Mouse (Mus musculus) midbrain, embryonic 15.5 days (tissue): ENCODE measurements around the gene Itsn2. TPM values are rescaled to one million over a fixed set of nuclear protein-coding genes. Genes with fewer than 3 reads are reported as not detected.
"Not testable (repeated sequence)": the region's sequence is repeated elsewhere in the genome, so short reads cannot be mapped to it uniquely, and the experiment has no call there.

ENCODE experiments used
- ATAC-seq: fragments of 200-750 bp; cut with Nextera tagmentation; replicated peaks from 2 replicates; pipeline ENCODE4 v1.8.0; 2017; ENCODE audit warnings: moderate TSS enrichment
- H3K27ac ChIP-seq: fragments of 300-500 bp; sonication (generic); 2 replicates; pipeline ENCODE4 v1.5.1; 2015; ENCODE audit warnings: mild to moderate bottlenecking, inconsistent platforms
- H3K27me3 ChIP-seq: fragments of 300-500 bp; sonication (generic); replicated peaks from 2 replicates; pipeline ENCODE4 v1.6.1; 2015; ENCODE audit warnings: inconsistent platforms
- H3K36me3 ChIP-seq: fragments of 300-500 bp; sonication (generic); replicated peaks from 2 replicates; pipeline ENCODE4 v1.6.1; 2015; ENCODE audit warnings: inconsistent platforms
- H3K4me1 ChIP-seq: fragments of 300-500 bp; sonication (generic); 2 replicates; pipeline ENCODE4 v1.6.1; 2015; ENCODE audit warnings: inconsistent platforms
- H3K4me2 ChIP-seq: fragments of 300-500 bp; sonication (generic); 2 replicates; pipeline ENCODE4 v1.6.1; 2015; ENCODE audit warnings: inconsistent platforms, mild to moderate bottlenecking, moderate library complexity
- H3K4me3 ChIP-seq: fragments of 300-500 bp; sonication (generic); 2 replicates; pipeline ENCODE4 v1.5.1; 2015; ENCODE audit warnings: mild to moderate bottlenecking, inconsistent platforms
- H3K9ac ChIP-seq: fragments of 300-500 bp; sonication (generic); 2 replicates; pipeline ENCODE4 v1.6.1; 2015; ENCODE audit warnings: mild to moderate bottlenecking, inconsistent platforms
- H3K9me3 ChIP-seq: fragments of 300-500 bp; sonication (generic); 2 replicates; pipeline ENCODE4 v1.6.1; 2016; ENCODE audit warnings: inconsistent platforms
- WGBS: fragments of 180-500 bp; shearing (Covaris S2); methylation state at CpG from one replicate; pipeline ENCODE4 v1.1.7; 2015; ENCODE audit warnings: mixed read lengths; 5-methylcytosine and 5-hydroxymethylcytosine counted together
- polyA plus RNA-seq: library from polyadenylated mRNA; unstranded; fragments of >200 nt; fragmentation: Nextera tagmentation; extraction: Ambion mirVana; gene quantifications from 2 replicates; pipeline ENCODE4 v1.2.1, GENCODE M21; 2015

The Itsn2 gene
- polyA plus RNA-seq, 1 experiment from 2014 or later = 25.0 TPM

DNA sequence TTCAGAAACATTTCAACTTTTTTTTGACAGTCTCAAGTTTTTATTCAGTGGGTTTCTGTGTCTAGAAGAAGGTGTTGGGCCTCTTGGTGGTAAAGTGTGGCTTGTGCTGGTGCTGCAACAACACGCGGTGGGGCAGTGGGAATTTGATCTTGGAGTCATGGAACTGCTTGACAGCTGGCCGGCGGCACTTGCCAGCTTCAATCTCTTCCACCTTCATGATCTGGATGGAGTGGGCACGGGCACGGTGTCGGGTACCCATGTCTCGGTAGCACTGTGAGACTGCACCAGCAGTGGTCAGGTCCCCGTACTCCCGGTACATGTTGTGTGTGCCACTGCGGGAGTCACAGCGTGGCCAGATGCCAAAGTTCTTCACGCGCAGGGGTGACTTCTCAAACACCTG lies 96.9 kb downstream of the Itsn2 start:
- H3K27me3 ChIP-seq = no peaks in the 10 kb centered on the region
- H3K9ac ChIP-seq = no peak overlapping the region
- H3K27ac ChIP-seq = no peak overlapping the region
- no peaks in the 10 kb centered on the region for H3K9me3 ChIP-seq
- H3K4me2 ChIP-seq = no peak overlapping the region
- no peaks in the 10 kb centered on the region for H3K36me3 ChIP-seq
- no peaks in the 10 kb centered on the region for H3K4me1 ChIP-seq
- no peak for ATAC-seq
- H3K4me3 ChIP-seq = no peak overlapping the region
- WGBS = 94% methylated on average over 14 of the region's 14 CpGs

DNA sequence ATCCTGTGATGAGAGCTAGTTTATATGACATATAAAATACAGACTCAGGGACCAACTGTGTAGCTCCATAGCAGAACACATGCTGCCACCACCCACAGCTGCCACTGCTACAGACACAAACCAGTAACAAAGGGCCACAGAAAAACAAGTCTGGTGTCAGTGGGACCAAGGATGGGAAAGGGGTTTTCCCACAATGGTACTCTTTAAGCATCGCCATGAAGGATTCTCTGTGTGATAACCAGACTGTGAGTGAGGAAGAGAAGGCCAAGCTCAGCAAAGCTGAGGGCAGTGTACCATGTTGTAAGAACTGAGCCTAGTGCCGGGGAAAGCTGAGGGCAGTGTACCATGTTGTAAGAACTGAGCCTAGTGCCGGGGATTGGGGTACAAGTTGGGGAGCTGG lies 98.8 kb downstream of the Itsn2 start:
- WGBS = 84% methylated on average over 3 of the region's 3 CpGs
- ATAC-seq = no peak
- no peak overlapping the region for H3K4me2 ChIP-seq
- no peaks in the 10 kb centered on the region for H3K9me3 ChIP-seq
- no peaks in the 10 kb centered on the region for H3K4me1 ChIP-seq
- H3K27ac ChIP-seq = no peak overlapping the region
- no peak overlapping the region for H3K9ac ChIP-seq
- H3K27me3 ChIP-seq = no peaks in the 10 kb centered on the region
- no peak overlapping the region for H3K4me3 ChIP-seq
- no peaks in the 10 kb centered on the region for H3K36me3 ChIP-seq

- H3K27me3 ChIP-seq = no peaks in the 10 kb centered on the region
- no peak overlapping the region for H3K4me3 ChIP-seq
- no peak for ATAC-seq
- no peak overlapping the region for H3K9ac ChIP-seq
- no peak overlapping the region for H3K4me2 ChIP-seq
- 71% methylated on average over 1 of the region's 1 CpGs for WGBS
- no peaks in the 10 kb centered on the region; the same call in 1 of the 2 replicates for H3K36me3 ChIP-seq
- no peaks in the 10 kb centered on the region for H3K9me3 ChIP-seq
- no peaks in the 10 kb centered on the region for H3K4me1 ChIP-seq
- H3K27ac ChIP-seq = no peak overlapping the region
Measured at GRCm38 (mm10) chr12:4694534-4694933, 102.1 kb downstream of the Itsn2 start.

GRCm38 (mm10) chr12:4705626-4706025 lies 113.2 kb downstream of the Itsn2 start:
- H3K9ac ChIP-seq, H3K27me3 ChIP-seq, H3K36me3 ChIP-seq, H3K4me3 ChIP-seq, H3K4me2 ChIP-seq, ATAC-seq, H3K27ac ChIP-seq, H3K4me1 ChIP-seq, H3K9me3 ChIP-seq: not testable (repeated sequence)
- 72% methylated on average over 6 of the region's 6 CpGs for WGBS

DNA sequence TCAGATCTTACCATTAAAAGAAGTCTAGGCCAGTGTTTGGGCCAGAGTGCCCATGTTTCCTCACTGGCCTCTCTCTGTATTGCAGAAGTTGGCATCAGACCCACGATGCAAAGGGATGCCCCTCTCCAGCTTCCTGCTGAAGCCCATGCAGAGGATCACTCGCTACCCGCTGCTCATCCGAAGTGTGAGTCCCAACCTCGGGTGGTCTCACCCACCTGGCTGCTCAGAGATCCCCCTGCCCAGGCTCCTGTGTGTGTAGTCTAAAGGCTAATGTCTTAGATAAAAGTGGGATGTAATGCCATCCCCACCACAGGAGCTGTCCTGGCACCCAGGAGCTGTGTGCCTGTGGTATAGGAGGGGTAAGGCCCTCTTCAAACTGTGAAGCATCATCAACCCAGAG lies 113.7 kb downstream of the Itsn2 start:
- Histone ChIP-seq H3K4me2 (no peak overlapping the region), H3K4me1 (no peaks in the 10 kb centered on the region), H3K9ac (no peak overlapping the region), H3K9me3 (no peaks in the 10 kb centered on the region), H3K4me3 (no peak overlapping the region), H3K27me3 (no peaks in the 10 kb centered on the region), H3K36me3 (no peaks in the 10 kb centered on the region; the same call in 1 of the 2 replicates), H3K27ac (no peak overlapping the region)
- 92% methylated on average over 5 of the region's 5 CpGs for WGBS
- ATAC-seq = no peak

DNA sequence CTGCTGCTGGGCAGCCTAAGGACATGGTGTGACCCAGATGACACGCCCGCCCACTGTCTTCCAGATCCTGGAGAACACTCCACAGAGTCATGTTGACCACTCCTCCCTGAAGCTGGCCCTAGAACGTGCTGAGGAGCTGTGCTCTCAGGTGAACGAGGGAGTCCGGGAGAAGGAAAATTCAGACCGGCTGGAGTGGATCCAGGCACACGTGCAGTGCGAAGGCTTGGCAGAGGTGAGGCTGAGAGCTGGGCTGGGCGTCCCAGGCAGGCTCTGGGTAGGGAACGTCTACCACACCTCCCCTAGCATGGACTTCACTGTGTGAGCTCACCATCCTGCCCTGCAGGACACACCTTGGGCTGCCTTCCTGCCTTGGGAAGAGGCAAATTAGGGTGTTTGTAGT lies 114.5 kb downstream of the Itsn2 start:
- WGBS = 92% methylated on average over 10 of the region's 10 CpGs
- Histone ChIP-seq H3K27ac (no peak overlapping the region), H3K9ac (no peak overlapping the region), H3K4me1 (no peaks in the 10 kb centered on the region), H3K9me3 (no peaks in the 10 kb centered on the region), H3K36me3 (peaks cover under 1% of the 10 kb centered on the region; the same call in 1 of the 2 replicates), H3K4me2 (no peak overlapping the region), H3K4me3 (no peak overlapping the region), H3K27me3 (no peaks in the 10 kb centered on the region)
- no peak for ATAC-seq

DNA sequence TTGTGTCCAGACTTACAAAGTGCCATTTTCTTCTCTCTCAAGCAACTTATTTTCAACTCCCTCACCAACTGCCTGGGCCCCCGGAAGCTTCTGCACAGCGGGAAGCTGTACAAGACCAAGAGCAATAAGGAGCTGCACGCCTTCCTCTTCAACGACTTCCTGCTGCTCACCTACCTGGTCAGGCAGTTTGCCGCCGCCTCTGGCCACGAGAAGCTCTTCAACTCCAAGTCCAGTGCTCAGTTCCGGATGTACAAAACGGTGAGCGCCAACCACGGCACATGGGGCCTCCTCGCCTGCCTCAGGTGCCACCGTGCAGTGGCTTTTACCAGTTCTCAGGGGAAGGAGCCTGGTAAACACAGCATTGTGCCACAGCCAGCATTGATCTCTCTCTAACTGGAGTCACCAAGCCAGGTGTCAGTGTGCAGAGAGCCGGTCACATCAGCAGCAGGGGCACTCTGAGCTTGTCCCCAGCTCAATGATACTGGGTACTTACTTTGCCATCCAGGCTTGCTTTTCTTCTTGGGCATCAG lies 115.1 kb downstream of the Itsn2 start:
- H3K4me2 ChIP-seq = no peak overlapping the region
- H3K4me3 ChIP-seq = no peak overlapping the region
- WGBS = 92% methylated on average over 14 of the region's 14 CpGs
- no peaks in the 10 kb centered on the region for H3K4me1 ChIP-seq
- H3K9me3 ChIP-seq = no peaks in the 10 kb centered on the region
- no peaks in the 10 kb centered on the region for H3K27me3 ChIP-seq
- no peak overlapping the region for H3K9ac ChIP-seq
- H3K27ac ChIP-seq = no peak overlapping the region
- H3K36me3 ChIP-seq = peaks cover 7% of the 10 kb centered on the region; the same call in 1 of the 2 replicates
- ATAC-seq = no peak

GRCm38 (mm10) chr12:4708296-4708695 lies 115.9 kb downstream of the Itsn2 start:
- Histone ChIP-seq H3K27ac (no peak overlapping the region), H3K4me1 (no peaks in the 10 kb centered on the region), H3K9me3 (no peaks in the 10 kb centered on the region), H3K27me3 (no peaks in the 10 kb centered on the region), H3K9ac (no peak overlapping the region), H3K4me2 (no peak overlapping the region), H3K4me3 (no peak overlapping the region), H3K36me3 (peaks cover 9% of the 10 kb centered on the region; the same call in 1 of the 2 replicates)
- ATAC-seq = no peak
- 90% methylated on average over 4 of the region's 4 CpGs for WGBS

DNA sequence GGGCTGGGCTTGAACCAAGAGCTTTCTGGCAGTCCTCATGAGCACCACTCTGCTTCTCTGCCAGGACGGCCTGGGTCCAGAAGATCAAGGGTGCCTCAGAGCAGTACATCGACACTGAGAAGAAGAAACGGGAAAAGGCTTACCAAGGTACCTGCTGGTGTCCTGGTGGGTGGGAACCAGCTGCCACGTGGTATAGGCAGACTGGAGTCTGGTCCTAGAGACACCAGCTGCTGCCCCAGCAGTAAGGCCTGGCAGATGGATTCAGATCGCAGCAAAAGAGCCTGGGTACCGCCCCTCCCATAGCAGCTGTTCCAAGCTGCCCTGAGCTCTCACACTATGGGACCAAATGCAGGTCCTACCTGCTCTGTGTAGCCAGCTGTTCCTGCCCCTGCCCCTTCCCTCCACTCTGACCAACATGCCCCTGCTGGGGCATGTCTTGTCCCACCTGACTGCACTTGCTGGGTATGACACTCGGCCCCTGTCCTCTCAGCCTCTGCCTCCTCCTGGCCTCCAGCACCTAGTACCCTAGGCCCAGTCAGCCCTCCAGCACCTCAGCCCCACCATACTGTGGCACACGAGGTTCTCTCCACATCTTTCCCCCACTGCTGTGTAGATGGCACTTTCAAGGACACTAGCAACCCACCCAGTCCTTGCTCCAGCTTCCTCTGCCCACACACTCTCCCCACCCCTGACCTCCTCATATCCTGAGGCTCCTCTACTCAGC lies 116.6 kb downstream of the Itsn2 start:
- Histone ChIP-seq H3K4me1 (no peaks in the 10 kb centered on the region), H3K27ac (no peak overlapping the region), H3K4me3 (no peak overlapping the region), H3K9me3 (no peaks in the 10 kb centered on the region), H3K27me3 (no peaks in the 10 kb centered on the region), H3K9ac (no peak overlapping the region), H3K36me3 (peaks cover 9% of the 10 kb centered on the region; the same call in 1 of the 2 replicates), H3K4me2 (no peak overlapping the region)
- WGBS = 67% methylated on average over 8 of the region's 8 CpGs
- ATAC-seq = peak; percentile 37; the same call in 1 of the 2 replicates

DNA sequence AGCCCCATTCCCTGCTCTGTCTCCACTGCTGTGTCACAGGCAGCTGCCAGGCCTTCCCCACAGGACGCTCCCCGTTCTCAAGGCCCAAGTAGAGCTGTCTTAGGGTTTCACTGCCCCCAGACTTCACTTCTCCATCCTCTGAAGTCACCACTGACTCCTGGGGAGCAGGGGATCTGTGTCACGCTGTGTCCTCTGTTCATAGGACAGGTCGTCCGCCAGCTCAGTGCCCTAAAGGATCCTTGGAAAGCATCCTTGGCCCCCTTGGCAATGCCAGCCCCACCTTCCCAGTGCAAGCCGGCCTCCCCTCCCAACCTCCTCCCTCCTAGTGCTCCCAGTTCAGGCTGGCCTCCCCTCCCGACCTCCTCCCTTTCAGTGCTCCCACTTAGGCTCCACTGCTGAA lies 117.5 kb downstream of the Itsn2 start:
- Histone ChIP-seq H3K9ac (no peak overlapping the region), H3K4me3 (no peak overlapping the region), H3K9me3 (no peaks in the 10 kb centered on the region), H3K27me3 (no peaks in the 10 kb centered on the region), H3K36me3 (peaks cover 9% of the 10 kb centered on the region; the same call in 1 of the 2 replicates), H3K4me2 (no peak overlapping the region), H3K27ac (no peak overlapping the region), H3K4me1 (no peaks in the 10 kb centered on the region)
- WGBS = 77% methylated on average over 7 of the region's 7 CpGs
- no peak for ATAC-seq

DNA sequence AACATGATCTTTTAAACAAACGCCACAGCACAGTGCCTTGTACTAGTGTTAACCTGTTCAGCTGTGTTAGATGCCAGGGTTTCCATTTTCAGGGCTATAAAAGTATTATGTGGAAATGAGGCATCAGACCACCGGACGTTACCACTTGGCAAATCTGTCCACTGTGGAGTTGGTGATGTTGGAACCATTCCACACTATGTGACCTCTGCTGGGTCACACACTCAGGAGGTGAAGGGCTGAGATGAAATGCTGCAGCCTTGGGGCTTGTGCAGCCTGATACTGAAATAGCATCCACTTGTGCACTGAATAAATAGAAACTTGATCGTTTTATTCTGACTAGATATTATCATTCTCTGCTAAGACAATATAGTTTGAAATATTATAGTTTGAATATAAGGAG lies 120.9 kb downstream of the Itsn2 start:
- no peak overlapping the region for H3K9ac ChIP-seq
- 86% methylated on average over 4 of the region's 4 CpGs for WGBS
- no peak for ATAC-seq
- H3K27ac ChIP-seq = no peak overlapping the region
- H3K9me3 ChIP-seq = no peaks in the 10 kb centered on the region
- no peak overlapping the region for H3K4me3 ChIP-seq
- no peaks in the 10 kb centered on the region for H3K4me1 ChIP-seq
- no peaks in the 10 kb centered on the region for H3K27me3 ChIP-seq
- no peak overlapping the region for H3K4me2 ChIP-seq
- H3K36me3 ChIP-seq = peaks cover 9% of the 10 kb centered on the region; the same call in 1 of the 2 replicates

GRCm38 (mm10) chr12:4715606-4716005 lies 123.2 kb downstream of the Itsn2 start:
- ATAC-seq = no peak
- Histone ChIP-seq H3K4me1 (no peaks in the 10 kb centered on the region), H3K9ac (no peak overlapping the region), H3K4me3 (no peak overlapping the region), H3K36me3 (peaks cover 9% of the 10 kb centered on the region; the same call in 1 of the 2 replicates), H3K4me2 (no peak overlapping the region), H3K27me3 (no peaks in the 10 kb centered on the region), H3K9me3 (no peaks in the 10 kb centered on the region), H3K27ac (no peak overlapping the region)
- 90% methylated on average over 10 of the region's 10 CpGs for WGBS

GRCm38 (mm10) chr12:4717417-4717816 lies 125.0 kb downstream of the Itsn2 start:
- H3K27me3 ChIP-seq = no peaks in the 10 kb centered on the region
- peak; percentile 77 for ATAC-seq
- H3K4me3 ChIP-seq = no peak overlapping the region
- H3K9me3 ChIP-seq = no peaks in the 10 kb centered on the region
- H3K9ac ChIP-seq = no peak overlapping the region
- H3K4me1 ChIP-seq = no peaks in the 10 kb centered on the region
- 0 out of 2 replicates have a peak, but pooled peaks cover 4% of the 10 kb centered on the region for H3K36me3 ChIP-seq
- no peak overlapping the region for H3K4me2 ChIP-seq
- H3K27ac ChIP-seq = no peak overlapping the region
- 5% methylated on average over 7 of the region's 7 CpGs for WGBS
